Mouse (Mus musculus) liver, embryonic 14.5 days (tissue): Measurements from ENCODE around the gene Gm11099.

Source experiments
- CTCF ChIP-seq: IDR thresholded peaks from 2 replicates; pipeline ENCODE4 v1.5.1; 2016; ENCODE audit warnings: antibody characterized with exemption, low read depth, control low read depth
- EP300 ChIP-seq: IDR thresholded peaks from 2 replicates; pipeline ENCODE4 v1.6.1; 2016; ENCODE audit warnings: antibody characterized with exemption, low read depth

- TF ChIP-seq EP300 (no peak), CTCF (no peak)
These were observed 14.7 kb upstream of the Gm11099 start for GRCm38 (mm10) chr2:58844499-58844898.
